Mouse (Mus musculus): Measurements from ENCODE around the gene Tceal5. TPM values are rescaled to one million over a fixed set of nuclear protein-coding genes. Genes with fewer than 3 reads are reported as not detected.
"Not testable (repeated sequence)": the region's sequence is repeated elsewhere in the genome, so short reads cannot be mapped to it uniquely, and the experiment has no call there.

The Tceal5 gene
- polyA plus RNA-seq, 1 experiment: 0.03 TPM

- TF ChIP-seq GATA1 (IDR thresholded peaks at IDR 0.05; ENCODE audit: low read length): no peak
- TF ChIP-seq TAL1 (IDR thresholded peaks at IDR 0.05; ENCODE audit: low read length): no peak
- Histone ChIP-seq H3K36me3 (ENCODE audit: control insufficient read depth) (no peaks in the 10 kb centered on the region), H3K4me1 (ENCODE audit: control insufficient read depth) (no peaks in the 10 kb centered on the region), H3K9me3 (ENCODE audit: control insufficient read depth, low read length) (no peaks in the 10 kb centered on the region), H3K27me3 (ENCODE audit: control insufficient read depth) (peaks cover 3% of the 10 kb centered on the region; the same call in 1 of the 2 replicates), H3K4me3 (replicated peaks) (no peak overlapping the region)
Observed at GRCm38 (mm10) chrX:136223714-136224113, 20.0 kb upstream of the Tceal5 start.

- peaks cover 8% of the 10 kb centered on the region for H3K27me3 ChIP-seq (ENCODE audit: control insufficient read depth)
- no peaks in the 10 kb centered on the region; the same call in 1 of the 2 replicates for H3K9me3 ChIP-seq (ENCODE audit: control insufficient read depth, low read length)
- TF ChIP-seq TAL1 (IDR thresholded peaks at IDR 0.05; ENCODE audit: low read length) (no peak), GATA1 (IDR thresholded peaks at IDR 0.05; ENCODE audit: low read length) (no peak)
- no peaks in the 10 kb centered on the region for H3K4me1 ChIP-seq (ENCODE audit: control insufficient read depth)
- H3K4me3 ChIP-seq (replicated peaks): no peak overlapping the region
- no peaks in the 10 kb centered on the region for H3K36me3 ChIP-seq (ENCODE audit: control insufficient read depth)
Observed at GRCm38 (mm10) chrX:136216303-136216702, 12.6 kb upstream of the Tceal5 start.

GRCm38 (mm10) chrX:136214729-136215677, 11.3 kb upstream of the Tceal5 start, which contains the start of the genes Tceal7 and Bex1:
Tceal7 (plus strand) TSS chrX:136214779.
Bex1 (minus strand) TSS chrX:136215513.
- not testable (repeated sequence) for H3K36me3 ChIP-seq (ENCODE audit: control insufficient read depth); H3K27me3 ChIP-seq (ENCODE audit: control insufficient read depth); H3K9me3 ChIP-seq (ENCODE audit: control insufficient read depth, low read length); H3K4me1 ChIP-seq (ENCODE audit: control insufficient read depth)
- H3K4me3 ChIP-seq (replicated peaks): peak within 1 kb of the TSS; percentile 32

GRCm38 (mm10) chrX:136213396-136213795, 9.7 kb upstream of the Tceal5 start:
- Histone ChIP-seq H3K9me3 (ENCODE audit: control insufficient read depth, low read length) (no peaks in the 10 kb centered on the region; the same call in 1 of the 2 replicates), H3K4me3 (replicated peaks) (no peak overlapping the region), H3K27me3 (ENCODE audit: control insufficient read depth) (peaks cover 8% of the 10 kb centered on the region), H3K4me1 (ENCODE audit: control insufficient read depth) (no peaks in the 10 kb centered on the region), H3K36me3 (ENCODE audit: control insufficient read depth) (no peaks in the 10 kb centered on the region)
- TF ChIP-seq GATA1 (IDR thresholded peaks at IDR 0.05; ENCODE audit: low read length): no peak
- TF ChIP-seq TAL1 (IDR thresholded peaks at IDR 0.05; ENCODE audit: low read length): no peak

- no peaks in the 10 kb centered on the region for H3K4me1 ChIP-seq (ENCODE audit: control insufficient read depth)
- H3K36me3 ChIP-seq (ENCODE audit: control insufficient read depth): no peaks in the 10 kb centered on the region
- H3K4me3 ChIP-seq (replicated peaks): no peak overlapping the region
- TF ChIP-seq TAL1 (IDR thresholded peaks at IDR 0.05; ENCODE audit: low read length): no peak
- no peak for TF ChIP-seq GATA1 (IDR thresholded peaks at IDR 0.05; ENCODE audit: low read length)
- H3K9me3 ChIP-seq (ENCODE audit: control insufficient read depth, low read length): no peaks in the 10 kb centered on the region
- H3K27me3 ChIP-seq (ENCODE audit: control insufficient read depth): peaks cover 18% of the 10 kb centered on the region
Observed at GRCm38 (mm10) chrX:136204406-136204805, 730 bp upstream of the Tceal5 start.

GRCm38 (mm10) chrX:136203257-136203656, 419 bp downstream of the Tceal5 start:
- H3K9me3 ChIP-seq (ENCODE audit: control insufficient read depth, low read length): no peaks in the 10 kb centered on the region
- peaks cover 18% of the 10 kb centered on the region for H3K27me3 ChIP-seq (ENCODE audit: control insufficient read depth)
- no peak for TF ChIP-seq TAL1 (IDR thresholded peaks at IDR 0.05; ENCODE audit: low read length)
- H3K4me1 ChIP-seq (ENCODE audit: control insufficient read depth): no peaks in the 10 kb centered on the region
- peak overlapping the region; percentile 36 for H3K4me3 ChIP-seq (replicated peaks)
- H3K36me3 ChIP-seq (ENCODE audit: control insufficient read depth): no peaks in the 10 kb centered on the region

- peaks cover 7% of the 10 kb centered on the region; the same call in 1 of the 2 replicates for H3K27me3 ChIP-seq (ENCODE audit: control insufficient read depth)
- no peaks in the 10 kb centered on the region for H3K9me3 ChIP-seq (ENCODE audit: control insufficient read depth, low read length)
- H3K36me3 ChIP-seq (ENCODE audit: control insufficient read depth): no peaks in the 10 kb centered on the region
- no peak for TF ChIP-seq TAL1 (IDR thresholded peaks at IDR 0.05; ENCODE audit: low read length)
- TF ChIP-seq GATA1 (IDR thresholded peaks at IDR 0.05; ENCODE audit: low read length): no peak
- no peak overlapping the region for H3K4me3 ChIP-seq (replicated peaks)
- H3K4me1 ChIP-seq (ENCODE audit: control insufficient read depth): no peaks in the 10 kb centered on the region
Observed at GRCm38 (mm10) chrX:136196873-136197272, 6.8 kb downstream of the Tceal5 start.

- Histone ChIP-seq H3K9me3 (ENCODE audit: control insufficient read depth, low read length) (no peaks in the 10 kb centered on the region), H3K4me3 (replicated peaks) (no peak overlapping the region), H3K36me3 (ENCODE audit: control insufficient read depth) (no peaks in the 10 kb centered on the region), H3K4me1 (ENCODE audit: control insufficient read depth) (no peaks in the 10 kb centered on the region), H3K27me3 (ENCODE audit: control insufficient read depth) (peaks cover 2% of the 10 kb centered on the region; the same call in 1 of the 2 replicates)
- TF ChIP-seq GATA1 (IDR thresholded peaks at IDR 0.05; ENCODE audit: low read length): no peak
- TF ChIP-seq TAL1 (IDR thresholded peaks at IDR 0.05; ENCODE audit: low read length): no peak
Observed at GRCm38 (mm10) chrX:136195193-136195944, 8.3 kb downstream of the Tceal5 start.

GRCm38 (mm10) chrX:136183107-136183506, 20.6 kb downstream of the Tceal5 start:
- H3K27me3 ChIP-seq (ENCODE audit: control insufficient read depth): peaks cover 3% of the 10 kb centered on the region; the same call in 1 of the 2 replicates
- no peaks in the 10 kb centered on the region for H3K4me1 ChIP-seq (ENCODE audit: control insufficient read depth)
- no peak overlapping the region for H3K4me3 ChIP-seq (replicated peaks)
- H3K36me3 ChIP-seq (ENCODE audit: control insufficient read depth): no peaks in the 10 kb centered on the region
- H3K9me3 ChIP-seq (ENCODE audit: control insufficient read depth, low read length): no peaks in the 10 kb centered on the region
- TF ChIP-seq TAL1 (IDR thresholded peaks at IDR 0.05; ENCODE audit: low read length) (no peak), GATA1 (IDR thresholded peaks at IDR 0.05; ENCODE audit: low read length) (no peak)

Measured in erythroblast, embryonic 14.5 days (primary cell).